Mouse (Mus musculus): Measurements from ENCODE around the gene Hspb2. TPM values are rescaled to one million over a fixed set of nuclear protein-coding genes. Genes with fewer than 3 reads are reported as not detected.

Hspb2 gene
- not detected in 4 replicates for total RNA-seq (2023; ENCODE audit: inconsistent age)

GRCm38 (mm10) chr9:50752054-50752602 is at the start of gene Hspb2:
Hspb2 (minus strand) TSS chr9:50752354.

GRCm38 (mm10) chr9:50774991-50775612 is 22.9 kb upstream of the Hspb2 start, which contains the start of the genes Alg9 and 1110032A03Rik:
Alg9 (plus strand) TSS chr9:50775019.
1110032A03Rik (minus strand) TSS chr9:50775520.

DNA sequence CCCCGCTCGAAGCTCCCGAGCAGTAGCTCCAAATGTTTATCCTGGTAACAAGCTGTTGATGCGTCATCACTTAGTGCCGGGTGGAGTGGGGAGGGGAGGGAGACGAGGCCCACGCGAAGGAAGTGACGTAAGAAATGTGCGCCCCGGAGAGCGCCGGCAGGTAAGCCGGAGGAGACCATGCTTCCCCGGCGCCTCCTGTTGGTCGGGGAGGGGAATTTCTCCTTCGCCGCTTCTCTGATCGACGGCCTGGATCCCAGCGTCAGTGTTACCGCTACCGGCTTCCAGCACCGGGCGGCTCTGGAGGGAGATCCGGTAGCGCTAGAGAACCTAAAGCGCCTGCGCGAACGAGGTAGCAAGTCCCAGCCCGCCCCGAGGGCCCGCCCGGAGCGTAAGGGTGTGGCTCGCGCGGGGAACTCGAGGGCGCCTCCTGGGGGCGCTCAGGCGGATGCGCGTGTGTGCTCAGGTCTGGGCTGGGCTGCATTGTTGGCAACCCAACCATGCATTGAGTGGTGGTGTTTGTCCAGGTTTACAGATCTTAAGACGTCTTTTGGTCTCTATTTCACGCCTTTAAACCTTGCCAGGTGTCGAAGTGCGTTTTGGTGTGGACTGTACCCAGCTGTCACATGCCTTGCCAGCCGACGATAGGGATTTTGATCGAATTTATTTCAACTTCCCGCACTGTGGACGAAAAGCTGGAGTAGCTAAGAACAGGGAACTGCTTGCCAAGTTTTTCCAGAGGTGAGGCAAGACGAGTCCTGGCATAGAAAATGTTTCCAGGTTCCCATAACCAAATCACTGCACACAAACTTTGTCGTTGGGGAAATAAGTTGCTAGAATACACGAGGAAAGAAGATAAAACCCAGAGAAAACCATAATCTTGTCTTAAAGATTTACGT is 16.2 kb upstream of the Hspb2 start, which contains the start of gene Fdxacb1:
TSS of gene Fdxacb1 (plus strand) at position 130 of the 896 bp plus-strand sequence.

GRCm38 (mm10) chr9:50751323-50751722 is 831 bp downstream of the Hspb2 start, which contains the start of gene Cryab:
Cryab (plus strand) TSS chr9:50751325.

GRCm38 (mm10) chr9:50746214-50746677 is 5.9 kb downstream of the Hspb2 start, which contains the start of gene 2310030G06Rik:
2310030G06Rik (minus strand) TSS chr9:50746536.

GRCm38 (mm10) chr9:50738914-50739870 is 13.0 kb downstream of the Hspb2 start, which contains the start of gene Dixdc1:
Dixdc1 (minus strand) TSS chr9:50739517.

Other genes starting within 250 kb of the Hspb2 start
- gene Pts, start 223.6 kb downstream of the Hspb2 start, total RNA-seq (2023; ENCODE audit: inconsistent age), result 58.5 to 68.5 TPM (median 61.2 TPM) in 4 replicates
- 16.3 to 23.4 TPM (median 21.1 TPM) in 4 replicates for gene Il18, start 197.5 kb downstream of the Hspb2 start, total RNA-seq (2023; ENCODE audit: inconsistent age)
- gene Bco2, start 197.2 kb downstream of the Hspb2 start, total RNA-seq (2023; ENCODE audit: inconsistent age), result 2.4 to 3.7 TPM (median 3.3 TPM) in 4 replicates
- gene Tex12, start 191.0 kb downstream of the Hspb2 start, total RNA-seq (2023; ENCODE audit: inconsistent age), result not detected in 4 replicates
- 51.3 to 59.6 TPM (median 55.6 TPM) in 4 replicates for gene Sdhd, start 148.5 kb downstream of the Hspb2 start, total RNA-seq (2023; ENCODE audit: inconsistent age)
- 52.2 to 55.4 TPM (median 53.6 TPM) in 4 replicates for gene Timm8b, start 148.4 kb downstream of the Hspb2 start, total RNA-seq (2023; ENCODE audit: inconsistent age)
- gene Pih1d2, start 135.0 kb downstream of the Hspb2 start, total RNA-seq (2023; ENCODE audit: inconsistent age), result 0.78 to 2.2 TPM in 2 of 4 replicates, not detected in the others
- gene Nkapd1, start 134.9 kb downstream of the Hspb2 start, total RNA-seq (2023; ENCODE audit: inconsistent age), result 27.3 to 32.1 TPM (median 29.3 TPM) in 4 replicates
- gene Dlat, start 92.6 kb downstream of the Hspb2 start, total RNA-seq (2023; ENCODE audit: inconsistent age), result 22.5 to 35.4 TPM (median 31.0 TPM) in 4 replicates
- gene Dixdc1, start 12.8 kb downstream of the Hspb2 start, total RNA-seq (2023; ENCODE audit: inconsistent age), result not detected in 4 replicates
- gene 2310030G06Rik, start 5.8 kb downstream of the Hspb2 start, total RNA-seq (2023; ENCODE audit: inconsistent age), result not detected in 4 replicates
- gene Cryab, start 1.0 kb downstream of the Hspb2 start, total RNA-seq (2023; ENCODE audit: inconsistent age), result not detected in 4 replicates
- 14.8 to 23.6 TPM (median 16.3 TPM) in 4 replicates for gene Fdxacb1, start 15.9 kb upstream of the Hspb2 start, total RNA-seq (2023; ENCODE audit: inconsistent age)
- gene Alg9, start 22.7 kb upstream of the Hspb2 start, total RNA-seq (2023; ENCODE audit: inconsistent age), result 25.1 to 27.8 TPM (median 26.5 TPM) in 4 replicates
- gene 1110032A03Rik, start 23.2 kb upstream of the Hspb2 start, total RNA-seq (2023; ENCODE audit: inconsistent age), result 21.2 to 30.0 TPM (median 25.0 TPM) in 4 replicates
- gene Ppp2r1b, start 92.9 kb upstream of the Hspb2 start, total RNA-seq (2023; ENCODE audit: inconsistent age), result 40.3 to 50.9 TPM (median 46.0 TPM) in 4 replicates